In genomic region chr1:72612172-72612571, GRCm38 (mm10) we compare ENCODE assay signal across 27 mouse cellular contexts.
"Had no signal": no experiment of that assay in that cellular context is flagged by ENCODE, and none has a peak within 500 bp of the region (broad histone marks: within the 10 kb centered on the region; RNA-seq: fewer than 3 reads in every experiment).

No protein-coding gene starts in this region.

- H3K9ac ChIP-seq: heart, embryonic 12.5 days; hindbrain, embryonic 12.5 days; hindbrain, embryonic 14.5 days; intestine, embryonic 15.5 days; limb, embryonic 12.5 days; liver, embryonic 13.5 days; liver, embryonic 15.5 days had no signal

- H3K27ac ChIP-seq: heart, embryonic 10.5 days; hindbrain, embryonic 10.5 days; hindbrain, embryonic 12.5 days; hindbrain, embryonic 14.5 days; intestine, embryonic 15.5 days; layer of hippocampus, adult 2 months; left cerebral cortex, adult 2 months; limb, embryonic 10.5 days; limb, embryonic 12.5 days; liver, embryonic 13.5 days; liver, embryonic 15.5 days had no signal

- H3K4me3 ChIP-seq: heart, embryonic 10.5 days; heart, embryonic 12.5 days; hindbrain, embryonic 10.5 days; hindbrain, embryonic 12.5 days; intestine, embryonic 15.5 days; layer of hippocampus, adult 2 months; left cerebral cortex, adult 2 months; limb, embryonic 10.5 days; limb, embryonic 12.5 days; liver, embryonic 13.5 days; liver, embryonic 15.5 days had no signal

- H3K4me2 ChIP-seq: heart, embryonic 12.5 days; hindbrain, embryonic 12.5 days; hindbrain, embryonic 14.5 days; intestine, embryonic 15.5 days; limb, embryonic 12.5 days; liver, embryonic 11.5 days; liver, embryonic 13.5 days; liver, embryonic 15.5 days had no signal

- H3K27me3 ChIP-seq: heart, embryonic 12.5 days; hindbrain, embryonic 12.5 days; intestine, embryonic 15.5 days; limb, embryonic 12.5 days; liver, embryonic 13.5 days; liver, embryonic 15.5 days had no signal

- DNase-seq: gastrocnemius, postnatal 14 days; gastrocnemius, postnatal 36 days; heart, adult 18-20 months; heart, postnatal 10 days; heart, postnatal 4 days; kidney, adult 18-20 months; kidney, adult 8-10 months; kidney, postnatal 10 days; kidney, postnatal 25 days; kidney, postnatal 4 days; liver; liver, embryonic 13.5 days had no signal

- H3K9me3 ChIP-seq: heart, embryonic 10.5 days; heart, embryonic 12.5 days; hindbrain, embryonic 10.5 days; hindbrain, embryonic 12.5 days; intestine, embryonic 15.5 days; limb, embryonic 10.5 days; limb, embryonic 12.5 days; liver, embryonic 13.5 days; liver, embryonic 15.5 days had no signal

- ATAC-seq: hindbrain, embryonic 16.5 days; inflammation-experienced regulatory T-cells, adult 6 months; intestine, embryonic 15.5 days; intestine, postnatal 0 days had no signal

- H3K4me1 ChIP-seq: heart, embryonic 10.5 days; heart, embryonic 12.5 days; hindbrain, embryonic 10.5 days; intestine, embryonic 15.5 days; limb, embryonic 10.5 days; limb, embryonic 12.5 days; liver, embryonic 13.5 days; liver, embryonic 15.5 days had no signal
